8 mouse cellular contexts compared by ENCODE assay signal in genomic region chr2:32287334-32287840, GRCm38 (mm10). TPM values are rescaled to one million over a fixed set of nuclear protein-coding genes. Genes with fewer than 3 reads are reported as not detected.
DNase-seq lines count a peak whose midpoint lies in the region; ATAC-seq and TF ChIP-seq lines count a peak whose summit lies in the region.

Gene Golga2 (plus strand): TSS chr2:32287384.

- DNase-seq in gastrocnemius, postnatal 25 days: no peak
- DNase-seq in lung, postnatal 10 days: peak; percentile 44
- no peak for DNase-seq in cerebellum, adult 8-10 months
- DNase-seq in urinary bladder, postnatal 4 days (ENCODE audit: low spot score in 2 of 2): no peak

- peaks cover 82% of the 10 kb centered on the region for H3K4me1 ChIP-seq in megakaryocyte, embryonic 14.5 days
- no peaks in the 10 kb centered on the region; the same call in 1 of the 2 replicates for H3K4me1 ChIP-seq in bone marrow, adult 2 months (ENCODE audit: control insufficient read depth, insufficient read depth, low read length)
- H3K4me1 ChIP-seq in intestine, embryonic 15.5 days (replicated peaks): peaks cover 16% of the 10 kb centered on the region

- H3K9ac ChIP-seq in intestine, embryonic 15.5 days: peak within 1 kb of the TSS; percentile 81

- peaks cover 55% of the 10 kb centered on the region for H3K36me3 ChIP-seq in megakaryocyte, embryonic 14.5 days (replicated peaks; ENCODE audit: low read length)
- peaks cover 1% of the 10 kb centered on the region; the same call in 1 of the 2 replicates for H3K36me3 ChIP-seq in intestine, embryonic 15.5 days

- no peak for ATAC-seq in megakaryocyte, adult 5-6 weeks (ENCODE audit: poor library complexity, severe bottlenecking)
- ATAC-seq in intestine, embryonic 15.5 days: peak; percentile 26

- H3K27me3 ChIP-seq in megakaryocyte, embryonic 14.5 days (replicated peaks): no peaks in the 10 kb centered on the region
- no peaks in the 10 kb centered on the region for H3K27me3 ChIP-seq in intestine, embryonic 15.5 days (replicated peaks)

- H3K9me3 ChIP-seq in megakaryocyte, embryonic 14.5 days: no peaks in the 10 kb centered on the region
- H3K9me3 ChIP-seq in intestine, embryonic 15.5 days: no peaks in the 10 kb centered on the region

- peak within 1 kb of the TSS; percentile 98 for H3K4me3 ChIP-seq in megakaryocyte, embryonic 14.5 days (replicated peaks)
- peak within 1 kb of the TSS; percentile 82 for H3K4me3 ChIP-seq in bone marrow, adult 2 months (replicated peaks; ENCODE audit: control insufficient read depth, low read depth, low read length)
- peak within 1 kb of the TSS; percentile 79 for H3K4me3 ChIP-seq in intestine, embryonic 15.5 days (replicated peaks)

- peak within 1 kb of the TSS; percentile 78 for H3K27ac ChIP-seq in bone marrow, adult 2 months (ENCODE audit: control insufficient read depth, insufficient read depth, low read depth, low read length, poor library complexity)
- peak within 1 kb of the TSS; percentile 62 for H3K27ac ChIP-seq in intestine, embryonic 15.5 days

- no peak for TF ChIP-seq POLR2A in bone marrow, adult 2 months (IDR thresholded peaks at IDR 0.05; ENCODE audit: borderline replicate concordance, control insufficient read depth, low read depth, low read length)

- peak within 1 kb of the TSS; percentile 80 for H3K4me2 ChIP-seq in intestine, embryonic 15.5 days (replicated peaks)

- TF ChIP-seq CTCF in bone marrow, adult 2 months (IDR thresholded peaks at IDR 0.05; ENCODE audit: control insufficient read depth, insufficient read depth, low read length): no peak

- 1% methylated on average over 23 of the region's 23 CpGs for whole genome bisulfite sequencing in bone marrow, adult 2 months
- 2% methylated on average over 23 of the region's 23 CpGs for WGBS in intestine, embryonic 15.5 days

RNA-seq across cellular contexts. Expression of gene Golga2, which starts in this region (rescaled TPM):
- polyA plus RNA-seq in megakaryocyte, embryonic 14.5 days (2012; ENCODE audit: insufficient read depth, low replicate concordance): 26.0 and 40.5 TPM in 2 replicates
- total RNA-seq in megakaryocyte, adult 5-6 weeks (2015): 9.7 and 20.1 TPM in 2 replicates
- 51.1 and 55.3 TPM in 2 replicates for total RNA-seq in megakaryocyte, adult 5-6 weeks (2017)
- polyA plus RNA-seq in bone marrow, adult 2 months (2011; ENCODE audit: insufficient read depth, insufficient read length, low replicate concordance, missing spikeins): 26.6 and 39.8 TPM in 2 replicates
- 10 to 100 TPM; 53.5 to 57.4 TPM for total RNA-seq in gastrocnemius, postnatal 25 days (2021)
- 19.7 and 20.5 TPM in 2 replicates for polyA plus RNA-seq in intestine, embryonic 15.5 days (2015; fragmentation: Nextera tagmentation; extraction: Ambion mirVana)
